Mouse (Mus musculus) T-helper 17 cell (primary cell): Measurements from ENCODE around the gene Gm17509.

Source experiments
- in situ Hi-C, 2 experiments: fragments of 300-600 bp; cut with MboI, MseI; formaldehyde crosslinking; loops; 1 replicate in 1 of 2; 2 replicates in 1 of 2; pipeline ENCODE4 v1.15.1; 2025; ENCODE audit warnings: high pct_unique_total_duplicates in 2 of 2

The Gm17509 gene

DNA sequence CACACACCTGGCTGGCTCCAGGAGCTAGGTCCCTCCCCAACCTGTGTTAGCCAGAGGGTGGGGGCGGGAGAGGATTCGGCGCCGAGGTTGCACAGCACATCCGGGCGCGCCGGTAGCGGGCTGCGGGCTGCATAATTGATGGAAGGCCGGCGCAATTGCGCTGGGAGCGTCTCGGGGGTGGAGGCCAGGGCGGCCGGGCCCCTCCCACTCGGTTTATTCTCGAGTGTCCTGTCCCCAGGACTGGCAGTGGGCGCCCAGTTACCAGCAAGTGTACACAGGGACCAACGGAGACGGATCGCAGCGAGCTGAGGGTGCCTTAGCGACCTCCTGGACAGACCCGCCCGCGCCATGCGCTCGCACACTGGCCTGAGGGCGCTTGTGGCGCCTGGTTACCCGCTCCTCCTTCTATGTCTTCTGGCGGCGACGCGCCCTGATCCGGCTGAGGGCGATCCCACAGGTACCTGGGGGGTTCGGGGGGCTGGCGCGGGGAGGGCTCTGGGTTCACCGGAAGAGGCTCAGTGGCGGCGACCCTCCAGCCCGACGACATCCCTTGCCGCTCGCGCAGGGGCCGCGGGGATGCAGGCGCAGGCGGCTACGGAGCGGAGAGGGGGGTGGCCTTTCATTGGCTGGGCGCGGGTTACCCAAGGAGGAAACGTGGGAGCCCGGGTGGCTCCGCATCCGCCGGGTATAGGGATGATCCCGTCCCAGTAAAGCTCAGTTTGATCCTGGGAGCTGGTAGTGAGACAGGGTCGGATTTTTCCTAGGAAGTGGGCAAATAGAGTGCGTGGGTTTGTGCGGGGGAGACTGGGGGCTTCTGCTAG, at the start of gene Gm17509:
Gene Gm17509 (minus strand): TSS at position 575 of the 821 bp plus-strand sequence.
- in situ Hi-C loops: loop anchor here in 1 of 2 experiments (10.0 kb wide), 1 partner anchor 1164 kb away; the partner anchor contains the start of genes B430218F22Rik and Mrps30

DNA sequence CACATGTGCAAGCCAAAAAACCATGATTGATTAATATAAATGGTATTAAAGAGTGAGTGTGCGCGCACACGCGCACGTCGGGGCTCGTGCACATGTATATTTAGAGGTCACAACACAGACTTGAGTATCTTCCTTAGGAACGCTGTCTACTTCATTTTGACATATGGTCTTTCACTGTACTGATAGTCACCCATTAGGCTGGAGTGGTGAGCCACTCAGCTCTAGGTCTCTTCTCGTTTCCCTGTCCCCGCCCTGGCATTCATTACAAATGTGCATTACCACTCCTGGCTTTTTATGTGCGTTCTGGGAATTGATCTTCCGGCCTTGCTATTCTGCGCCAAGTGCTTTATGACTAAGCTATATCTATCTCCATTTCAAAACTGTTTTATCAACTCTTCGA, 47.1 kb upstream of the Gm17509 start:
- in situ Hi-C loops: no loop called here

DNA sequence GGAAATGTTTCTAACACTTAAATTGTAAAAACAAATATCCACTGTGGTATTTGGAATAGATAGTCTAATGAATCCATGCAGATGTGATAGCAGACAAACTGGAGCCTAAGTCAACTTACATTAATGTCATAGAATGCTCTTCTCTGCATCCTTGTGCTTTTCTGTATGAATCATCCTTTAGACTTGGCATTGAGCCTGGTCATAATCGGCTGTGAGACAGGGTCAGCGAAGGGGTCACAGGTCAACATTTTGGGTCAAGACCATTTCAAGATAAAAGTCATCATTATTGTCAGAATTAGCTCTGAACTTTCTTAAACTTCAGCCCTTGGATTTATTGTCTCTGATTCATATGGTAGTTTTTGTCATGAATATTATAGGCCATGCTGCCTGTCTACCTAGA, 45.3 kb upstream of the Gm17509 start:
- in situ Hi-C loops: no loop called here

DNA sequence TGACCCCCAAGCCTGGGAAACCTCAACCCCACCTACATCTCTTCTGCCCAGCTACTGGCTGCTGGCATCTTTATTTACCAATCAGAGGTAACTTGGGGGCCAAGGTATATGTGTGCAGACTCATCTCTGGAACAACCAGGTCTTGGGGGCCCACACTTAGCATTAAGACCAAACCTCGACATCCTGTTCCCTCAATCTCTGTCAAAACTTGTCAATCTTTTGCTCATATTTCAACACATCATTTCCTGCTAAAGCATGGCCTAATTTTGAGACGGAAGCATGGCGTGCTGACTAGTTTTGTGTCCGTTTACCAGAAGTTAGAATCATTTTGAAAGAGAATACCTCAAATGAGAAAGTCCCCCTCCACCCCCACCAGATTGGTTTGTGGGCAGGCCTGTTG, 39.8 kb upstream of the Gm17509 start:
- in situ Hi-C loops: no loop called here

DNA sequence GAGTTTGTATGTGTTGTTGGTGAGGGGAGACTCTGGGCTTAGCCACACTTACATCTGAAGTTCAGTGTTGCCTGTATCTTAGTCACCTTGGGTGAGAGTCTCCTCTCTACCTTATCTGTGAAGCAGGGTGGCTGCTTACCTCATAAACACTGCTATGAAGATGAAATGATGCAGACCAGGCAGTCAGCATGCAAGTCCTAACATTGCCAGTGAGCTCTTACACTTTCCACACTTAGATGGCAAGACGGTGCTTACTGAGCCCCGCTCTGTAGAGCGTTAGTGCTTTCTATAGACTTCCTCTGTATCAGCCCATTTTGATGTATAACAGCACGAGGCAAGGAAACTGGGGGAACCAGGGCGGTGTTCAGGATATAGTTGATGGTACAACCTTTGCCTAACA, 21.7 kb upstream of the Gm17509 start:
- in situ Hi-C loops: loop anchor here in 1 of 2 experiments (5.0 kb wide), 1 partner anchor 40 kb away; no protein-coding TSS in a partner anchor

DNA sequence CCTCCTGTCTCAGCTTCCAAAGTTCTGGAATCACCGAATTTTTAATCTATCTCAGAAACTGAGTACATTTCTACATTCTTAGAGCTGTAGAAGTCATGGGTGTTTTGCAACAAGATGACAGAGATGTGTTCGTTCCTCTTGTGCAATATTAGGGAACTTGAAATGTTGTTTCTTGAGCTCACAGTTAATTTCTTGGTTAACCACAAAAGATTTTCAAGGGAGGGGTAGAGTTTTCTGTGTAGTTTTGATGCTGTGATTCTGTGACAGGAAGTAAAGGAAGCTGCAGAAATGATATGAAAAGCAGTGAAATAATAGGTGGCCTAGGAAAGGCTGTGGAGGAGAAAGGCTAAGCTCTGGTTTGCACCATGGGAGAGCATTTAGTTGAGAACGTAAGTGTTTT, 21.2 kb upstream of the Gm17509 start:
- in situ Hi-C loops: loop anchor here in 1 of 2 experiments (5.0 kb wide), 1 partner anchor 40 kb away; no protein-coding TSS in a partner anchor

DNA sequence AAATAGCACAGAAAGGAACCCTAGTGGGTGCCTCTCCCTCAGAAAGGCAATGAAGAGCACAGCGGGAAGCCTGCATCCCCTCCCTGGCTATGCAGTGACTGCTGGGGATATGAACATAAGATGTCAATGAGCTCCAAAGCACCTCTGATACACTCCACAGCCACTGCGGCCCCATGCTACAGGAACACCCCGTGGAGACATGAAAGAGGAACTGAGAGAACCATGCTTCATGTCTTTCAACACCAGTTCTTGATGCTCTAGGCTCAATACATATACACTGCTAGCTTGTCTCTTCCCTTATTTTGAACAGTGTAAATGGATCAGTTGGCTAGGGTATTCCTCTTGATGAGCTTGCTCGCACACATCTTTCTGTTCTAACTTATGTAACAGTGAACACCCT, 16.2 kb upstream of the Gm17509 start:
- in situ Hi-C loops: loop anchor here in 1 of 2 experiments (5.0 kb wide), 1 partner anchor 35 kb away; no protein-coding TSS in a partner anchor

DNA sequence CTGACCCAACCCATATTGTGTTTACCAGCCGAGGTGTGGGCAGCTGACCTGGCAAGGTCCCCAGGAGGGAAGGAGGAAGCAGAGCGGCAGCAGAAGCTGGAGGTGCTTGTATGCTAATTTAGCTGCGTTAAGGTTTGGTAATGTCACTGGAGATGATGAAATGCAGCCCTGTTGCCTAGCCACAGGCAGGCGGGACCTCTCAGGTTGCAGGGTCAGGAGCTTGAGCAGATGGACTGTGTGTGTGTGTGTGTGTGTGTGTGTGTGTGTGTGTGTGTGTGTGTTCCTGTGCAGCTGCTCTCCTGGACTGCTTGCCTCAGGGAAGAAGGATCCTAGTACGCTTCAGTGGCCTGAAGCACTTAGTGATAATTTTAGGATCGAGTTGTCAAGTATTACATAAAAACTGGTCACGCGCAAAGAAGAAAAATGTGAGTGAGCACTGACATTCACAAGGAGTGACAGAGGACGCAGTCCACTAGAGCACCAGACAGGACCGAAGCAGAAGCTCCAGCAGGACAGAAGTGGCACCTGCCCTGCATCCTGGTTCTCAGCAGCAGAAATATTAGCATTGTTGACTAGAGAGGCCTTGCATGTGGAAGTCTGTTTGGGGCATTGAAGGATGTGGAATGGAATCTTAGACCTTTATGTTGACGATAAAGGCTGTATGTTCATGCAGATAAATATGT, 14.8 kb upstream of the Gm17509 start:
- in situ Hi-C loops: loop anchor here in 1 of 2 experiments (5.0 kb wide), 1 partner anchor 33 kb away; no protein-coding TSS in a partner anchor

DNA sequence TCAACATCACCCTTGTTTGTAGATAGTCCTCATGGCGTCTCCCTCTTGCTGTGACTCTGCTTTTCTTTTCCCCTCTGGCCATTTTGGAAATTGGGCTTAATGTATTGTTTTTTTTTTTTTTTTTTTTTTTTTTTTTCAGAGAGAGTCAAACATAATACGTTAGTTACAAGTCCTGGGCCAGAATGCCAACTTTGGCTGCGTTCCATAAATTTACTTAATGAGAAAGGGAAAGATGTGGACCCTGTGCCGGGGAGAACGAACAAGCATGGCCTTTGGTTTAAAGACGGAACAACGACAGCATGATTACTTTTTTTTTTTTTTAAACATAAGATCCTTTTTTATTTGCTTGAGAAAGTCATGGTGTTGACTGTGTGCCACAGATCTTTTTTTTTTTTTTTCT, 13.6 kb upstream of the Gm17509 start:
- in situ Hi-C loops: no loop called here

DNA sequence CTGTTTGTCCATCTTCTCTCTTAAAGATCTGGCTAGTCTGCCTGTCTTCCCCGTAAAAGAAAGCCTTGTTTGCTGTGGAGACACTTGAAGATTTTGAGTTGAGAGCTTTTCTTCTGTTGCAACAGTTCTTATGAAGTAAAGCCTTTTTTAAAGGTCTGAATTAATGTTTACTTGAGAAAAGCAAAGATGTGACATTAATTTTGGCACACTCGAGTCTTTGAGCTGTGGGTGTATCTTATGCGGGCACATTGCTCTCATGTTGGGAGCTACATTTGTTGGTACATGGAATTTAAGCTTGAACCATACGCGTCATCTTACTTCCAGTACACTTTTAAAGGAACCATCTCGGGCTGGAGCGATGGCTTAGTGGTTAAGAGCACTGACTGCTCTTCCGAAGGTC, 12.9 kb upstream of the Gm17509 start:
- in situ Hi-C loops: no loop called here

DNA sequence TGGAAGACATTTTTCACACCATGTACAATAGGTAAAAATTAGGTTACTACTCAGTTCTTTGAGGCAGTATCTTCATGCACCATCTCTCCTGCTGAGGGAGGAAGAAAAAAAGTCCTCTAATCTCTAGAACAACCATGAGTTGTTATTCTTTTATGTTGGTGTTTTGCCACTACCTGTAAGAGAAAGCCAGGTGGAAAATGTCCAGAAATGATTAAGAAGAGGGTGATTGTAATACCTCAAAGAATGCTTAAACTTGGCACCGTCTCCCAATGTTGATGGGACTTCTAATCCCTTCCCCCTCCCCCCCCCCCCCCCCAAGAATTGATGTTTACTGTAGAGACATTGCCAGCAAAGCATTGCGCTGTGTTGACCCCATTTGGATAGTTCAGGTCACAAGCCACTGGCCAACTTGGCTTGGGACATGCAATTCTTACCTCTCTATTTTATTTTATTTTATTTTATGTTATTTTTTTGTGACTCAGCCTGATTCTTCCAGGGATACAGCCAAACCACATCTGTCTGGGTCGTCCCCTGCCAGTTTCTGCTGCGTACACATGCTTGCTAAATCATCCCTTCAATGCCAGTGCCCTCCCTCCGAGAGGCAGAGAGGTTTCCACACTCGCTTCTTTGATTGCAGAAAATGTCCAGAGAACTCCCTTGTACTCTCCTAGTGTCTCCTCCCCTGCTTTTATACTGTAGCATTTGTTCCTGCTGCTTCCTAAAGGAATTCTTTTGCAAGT, 9.7 kb upstream of the Gm17509 start:
- in situ Hi-C loops: no loop called here

DNA sequence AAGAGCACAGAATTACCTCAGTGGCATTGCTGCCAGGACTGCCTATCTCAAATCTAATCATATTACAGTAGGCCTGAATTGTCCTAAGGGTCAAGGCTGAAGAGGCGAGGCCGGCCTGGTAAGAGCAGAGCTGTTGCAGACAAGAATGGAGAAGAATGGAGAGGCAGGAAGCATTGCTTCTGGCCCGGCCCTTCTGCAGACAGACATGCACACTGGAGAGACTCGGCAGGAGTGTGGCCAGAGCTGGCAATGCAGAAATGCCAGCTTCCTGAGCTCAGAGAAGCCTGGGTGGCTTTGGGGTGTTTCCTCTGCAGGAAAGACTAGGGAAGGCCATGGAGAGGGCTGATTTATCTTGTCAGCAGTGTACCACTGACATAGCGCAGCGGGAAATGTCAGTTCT, 4.7 kb upstream of the Gm17509 start:
- in situ Hi-C loops: loop anchor here in 1 of 2 experiments (10.0 kb wide), 1 partner anchor 1159 kb away; the partner anchor contains the start of genes B430218F22Rik and Mrps30

DNA sequence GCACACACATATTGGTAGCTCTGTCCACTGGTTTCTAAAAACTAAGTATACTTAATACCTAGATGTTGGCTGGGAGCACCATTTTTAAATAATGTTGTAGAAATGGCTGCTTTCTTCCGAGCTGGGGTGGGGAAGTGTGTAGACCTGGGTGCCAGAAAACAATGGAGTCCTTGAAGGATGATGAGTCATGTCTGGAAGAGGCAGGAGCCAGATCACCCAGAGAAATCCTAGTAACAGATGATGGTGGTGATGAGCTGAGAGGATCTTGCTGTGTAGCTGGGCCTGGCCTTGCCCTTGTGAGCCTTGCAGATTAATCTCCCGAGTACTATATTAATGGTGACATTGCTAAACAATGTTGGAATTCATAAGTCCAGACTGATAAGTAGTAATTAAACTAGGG, 4.0 kb upstream of the Gm17509 start:
- in situ Hi-C loops: loop anchor here in 1 of 2 experiments (10.0 kb wide), 1 partner anchor 1160 kb away; the partner anchor contains the start of genes B430218F22Rik and Mrps30

DNA sequence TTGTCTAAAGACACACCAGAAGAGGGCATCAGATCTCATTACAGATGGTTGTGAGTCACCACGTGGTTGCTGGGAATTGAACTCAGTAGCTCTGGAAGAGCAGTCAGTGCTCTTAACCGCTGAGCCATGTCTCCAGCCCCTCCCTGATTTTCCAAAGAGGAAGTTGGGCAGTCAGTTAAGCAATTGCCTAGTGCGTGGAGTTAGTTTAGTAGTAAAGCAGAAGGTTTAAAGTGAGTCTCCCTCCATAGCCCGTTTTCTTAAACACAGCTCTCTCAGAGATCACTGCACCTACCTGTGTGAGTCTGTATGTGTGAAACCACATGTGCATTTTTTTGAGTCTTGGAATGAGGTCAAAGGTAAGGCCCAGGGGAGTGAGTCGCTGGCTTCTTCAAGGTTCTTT, 2.2 kb upstream of the Gm17509 start:
- in situ Hi-C loops: loop anchor here in 1 of 2 experiments (10.0 kb wide), 1 partner anchor 1162 kb away; the partner anchor contains the start of genes B430218F22Rik and Mrps30

DNA sequence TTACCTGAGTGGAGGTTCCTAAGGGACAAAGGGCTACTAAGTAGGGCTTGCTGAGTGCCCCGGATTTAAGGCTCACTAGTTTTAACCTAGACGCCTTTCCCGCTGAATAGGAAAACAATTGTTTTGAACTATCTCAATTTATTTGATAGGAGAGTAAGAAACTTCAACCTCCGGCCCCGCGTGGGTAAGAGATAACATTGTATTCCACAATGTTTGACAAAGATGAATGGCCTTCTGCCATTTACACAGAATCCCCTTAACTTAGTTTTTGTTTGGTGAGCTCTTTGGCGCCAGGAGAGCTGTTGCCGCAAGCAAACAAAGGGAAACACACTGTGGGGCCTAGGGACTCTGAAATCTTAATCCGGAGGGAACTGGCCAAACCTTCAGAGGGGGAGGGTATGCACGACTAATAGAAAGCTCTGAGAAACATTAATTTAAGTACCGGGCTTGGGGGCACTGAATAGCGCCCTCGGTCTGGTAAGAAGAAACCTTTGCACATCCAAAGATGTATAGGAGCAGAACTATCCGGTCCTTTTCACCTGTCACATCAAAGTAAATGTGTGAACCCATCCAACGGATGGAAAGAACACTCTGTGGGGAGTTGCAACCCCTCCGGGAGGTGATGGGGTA, 889 bp downstream of the Gm17509 start:
- in situ Hi-C loops: loop anchor here in 1 of 2 experiments (10.0 kb wide), 1 partner anchor 1165 kb away; the partner anchor contains the start of genes B430218F22Rik and Mrps30

DNA sequence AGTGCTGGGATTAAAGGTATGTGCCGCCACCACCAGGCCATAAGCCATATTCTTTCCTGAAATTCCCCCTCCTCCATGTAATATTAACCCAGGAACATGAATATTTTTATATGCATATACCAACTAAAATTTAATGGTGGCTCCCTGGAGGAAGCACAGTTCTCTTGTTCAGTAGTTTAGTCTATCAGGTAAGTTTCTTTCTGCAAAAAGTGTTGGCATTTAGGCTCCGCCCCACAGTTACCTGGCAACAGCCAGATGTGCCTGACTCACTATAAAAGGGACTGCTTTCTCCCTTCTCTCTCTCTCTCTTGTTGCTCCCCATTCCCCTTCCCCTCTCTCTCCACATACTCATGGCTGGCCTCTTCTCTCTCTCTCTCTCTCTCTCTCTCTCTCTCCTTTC, 2.8 kb downstream of the Gm17509 start:
- in situ Hi-C loops: no loop called here

DNA sequence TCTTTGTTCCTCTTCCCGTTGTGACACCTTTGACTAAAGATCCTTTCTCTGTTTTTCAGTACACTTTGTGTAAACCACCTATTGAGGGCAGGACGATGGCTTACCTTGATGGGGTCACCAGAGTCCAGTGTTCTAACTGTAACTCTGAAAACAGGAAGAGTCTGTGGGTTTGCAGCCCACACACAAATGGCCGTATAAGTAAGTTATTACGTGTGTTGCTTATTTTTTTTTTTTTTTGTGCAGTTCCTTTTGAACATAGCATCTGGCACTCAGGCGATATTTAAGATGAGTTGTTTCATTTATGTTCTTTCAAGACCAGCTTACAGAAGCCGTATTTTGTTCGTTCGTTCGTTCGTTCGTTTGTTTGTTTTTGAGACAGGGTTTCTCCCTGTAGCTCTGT, 3.3 kb downstream of the Gm17509 start:
- in situ Hi-C loops: no loop called here

DNA sequence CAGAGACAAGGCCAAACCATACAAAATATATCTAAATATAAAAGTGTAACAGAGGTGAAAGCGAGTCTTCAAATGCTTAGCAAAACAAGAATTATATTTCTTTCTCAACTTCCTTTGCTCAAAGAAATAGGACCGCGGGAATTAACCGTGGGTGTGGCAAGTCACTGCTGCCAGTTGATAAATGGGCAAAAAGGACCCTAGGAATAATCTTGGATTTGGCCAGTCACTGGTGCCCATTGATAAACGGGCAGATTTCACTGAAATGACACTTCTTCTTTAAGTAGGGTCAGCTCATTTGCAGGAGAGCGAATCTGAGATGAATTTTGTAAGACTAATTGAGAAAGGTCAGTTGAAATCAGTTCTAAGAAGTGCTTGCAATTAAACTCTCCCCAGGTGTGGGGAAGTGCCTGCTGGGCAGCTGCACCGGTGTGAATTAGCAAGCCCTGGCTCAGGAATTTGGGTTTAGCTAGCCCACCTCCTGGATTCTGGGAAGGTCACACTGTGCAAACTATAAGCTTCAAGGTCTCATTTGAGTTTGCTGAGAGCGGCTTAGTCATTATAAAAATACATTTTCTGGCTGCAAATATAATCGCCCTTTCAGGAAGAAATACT, 4.0 kb downstream of the Gm17509 start:
- in situ Hi-C loops: no loop called here

DNA sequence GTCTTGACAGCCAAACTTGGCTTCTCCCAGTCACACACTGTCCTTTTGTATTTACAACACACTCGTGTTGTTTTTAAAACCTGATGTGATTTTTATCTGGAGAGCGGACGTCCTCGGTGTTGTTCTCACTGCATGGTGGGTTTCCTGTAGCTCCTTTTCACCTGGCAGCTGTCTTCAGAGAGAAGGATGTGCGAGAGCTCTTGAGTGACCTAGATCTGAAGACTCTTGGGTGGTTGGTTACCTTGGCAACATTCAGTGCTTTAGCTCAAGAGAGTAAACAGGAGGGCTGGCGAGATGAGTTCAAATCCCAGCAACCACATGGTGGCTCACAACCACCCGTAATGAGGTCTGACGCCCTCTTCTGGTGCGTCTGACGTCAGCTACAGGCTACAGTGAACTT, 4.7 kb downstream of the Gm17509 start:
- in situ Hi-C loops: no loop called here

DNA sequence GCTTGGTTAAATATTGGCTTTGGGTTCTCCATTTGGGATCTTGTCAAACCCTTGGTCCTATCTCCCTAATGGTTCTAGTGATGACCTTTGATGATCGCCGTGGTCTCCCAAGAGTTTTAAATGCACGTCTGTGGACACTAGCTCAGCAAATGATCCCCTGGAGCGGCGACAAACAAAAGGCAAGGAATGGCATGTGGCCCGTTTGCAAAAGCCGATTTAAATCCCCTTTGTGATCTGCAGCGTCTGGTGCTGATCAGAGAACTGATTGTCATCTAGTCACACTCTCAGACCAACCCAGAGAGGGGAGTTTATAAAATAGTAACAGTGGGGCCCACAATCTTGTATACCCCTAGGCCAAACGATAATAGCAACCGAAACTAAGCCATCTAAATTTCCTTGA, 5.4 kb downstream of the Gm17509 start:
- in situ Hi-C loops: no loop called here
